Mouse (Mus musculus): ENCODE measurements at regions not wholly inside any gene's neighbourhood (a gene's known extent, or its start where the extent isn't known, plus 50 kb on each side); places are given as distances from the start of the nearest gene placed in this dataset.

GRCm38 (mm10) chr1:190048521-190049170 is 121.9 kb downstream of the Prox1 start:
- ATAC-seq (ENCODE audit: low FRiP score) (no peak), DNase-seq (ENCODE audit: low spot score) (no peak)
- Histone ChIP-seq H3K4me2 (ENCODE audit: low read depth, low read length, poor library complexity, severe bottlenecking) (no peak overlapping the region), H3K9ac (replicated peaks; ENCODE audit: low read length, poor library complexity, severe bottlenecking) (no peak overlapping the region), H3K4me1 (ENCODE audit: insufficient read depth, low read length) (no peaks in the 10 kb centered on the region), H3K36me3 (ENCODE audit: insufficient read depth, low read length) (no peaks in the 10 kb centered on the region), H3K9me3 (ENCODE audit: low read length) (0 out of 2 replicates have a peak, but pooled peaks cover 3% of the 10 kb centered on the region), H3K27me3 (ENCODE audit: insufficient read depth, low read length) (no peaks in the 10 kb centered on the region; the same call in 1 of the 2 replicates), H3K4me3 (ENCODE audit: low read depth, low read length) (no peak overlapping the region), H3K27ac (ENCODE audit: low read depth, low read length) (no peak overlapping the region)
- no peak for TF ChIP-seq CTCF (IDR thresholded peaks at IDR 0.05)
- WGBS = 68% methylated on average over 2 of the region's 2 CpGs

GRCm38 (mm10) chr1:190047201-190047600 is 123.3 kb downstream of the Prox1 start:
- H3K9ac ChIP-seq (replicated peaks; ENCODE audit: low read length, poor library complexity, severe bottlenecking) = no peak overlapping the region
- no peak overlapping the region for H3K4me2 ChIP-seq (ENCODE audit: low read depth, low read length, poor library complexity, severe bottlenecking)
- 61% methylated on average over 6 of the region's 6 CpGs for WGBS
- H3K27ac ChIP-seq (ENCODE audit: low read depth, low read length) = no peak overlapping the region
- DNase-seq (ENCODE audit: low spot score) (no peak), ATAC-seq (ENCODE audit: low FRiP score) (no peak)
- TF ChIP-seq CTCF (IDR thresholded peaks at IDR 0.05) = no peak
- H3K4me1 ChIP-seq (ENCODE audit: insufficient read depth, low read length) = no peaks in the 10 kb centered on the region
- 0 out of 2 replicates have a peak, but pooled peaks cover 3% of the 10 kb centered on the region for H3K9me3 ChIP-seq (ENCODE audit: low read length)
- no peaks in the 10 kb centered on the region for H3K36me3 ChIP-seq (ENCODE audit: insufficient read depth, low read length)
- H3K4me3 ChIP-seq (ENCODE audit: low read depth, low read length) = no peak overlapping the region
- H3K27me3 ChIP-seq (ENCODE audit: insufficient read depth, low read length) = no peaks in the 10 kb centered on the region; the same call in 1 of the 2 replicates

GRCm38 (mm10) chr1:190045797-190046196 is 123.6 kb upstream of the Smyd2 start:
- Histone ChIP-seq H3K9ac (replicated peaks; ENCODE audit: low read length, poor library complexity, severe bottlenecking) (no peak overlapping the region), H3K36me3 (ENCODE audit: insufficient read depth, low read length) (no peaks in the 10 kb centered on the region), H3K27ac (ENCODE audit: low read depth, low read length) (no peak overlapping the region), H3K27me3 (ENCODE audit: insufficient read depth, low read length) (no peaks in the 10 kb centered on the region; the same call in 1 of the 2 replicates), H3K9me3 (ENCODE audit: low read length) (0 out of 2 replicates have a peak, but pooled peaks cover 3% of the 10 kb centered on the region), H3K4me1 (ENCODE audit: insufficient read depth, low read length) (no peaks in the 10 kb centered on the region), H3K4me3 (ENCODE audit: low read depth, low read length) (no peak overlapping the region), H3K4me2 (ENCODE audit: low read depth, low read length, poor library complexity, severe bottlenecking) (no peak overlapping the region)
- peak; percentile 89 for TF ChIP-seq CTCF (IDR thresholded peaks at IDR 0.05)
- DNase-seq (ENCODE audit: low spot score) = peak; percentile 87
- 17% methylated on average over 1 of the region's 1 CpGs for WGBS
- no peak for ATAC-seq (ENCODE audit: low FRiP score)

DNA sequence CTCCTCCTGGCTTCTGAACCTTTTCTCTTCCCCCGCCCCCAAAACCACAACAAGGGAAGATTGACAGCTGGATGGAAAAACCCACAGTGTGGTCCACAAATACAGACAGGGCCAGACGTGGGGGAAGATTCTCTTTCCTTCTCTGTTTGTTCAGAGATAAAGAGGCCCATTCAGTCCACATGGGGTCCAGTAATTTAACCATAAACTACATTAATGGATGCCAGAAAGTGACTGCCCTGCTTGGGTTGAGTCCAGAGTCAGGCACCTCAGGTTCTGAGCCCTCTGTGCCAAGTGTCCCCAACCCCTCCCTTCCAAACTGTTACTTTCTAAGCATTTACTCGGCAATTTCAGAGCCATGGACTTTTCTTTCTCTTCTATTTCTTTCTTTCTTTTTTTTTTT is 121.9 kb upstream of the Smyd2 start:
- Histone ChIP-seq H3K27me3 (ENCODE audit: insufficient read depth, low read length) (no peaks in the 10 kb centered on the region; the same call in 1 of the 2 replicates), H3K4me3 (ENCODE audit: low read depth, low read length) (no peak overlapping the region), H3K4me1 (ENCODE audit: insufficient read depth, low read length) (no peaks in the 10 kb centered on the region), H3K4me2 (ENCODE audit: low read depth, low read length, poor library complexity, severe bottlenecking) (no peak overlapping the region), H3K27ac (ENCODE audit: low read depth, low read length) (no peak overlapping the region), H3K9ac (replicated peaks; ENCODE audit: low read length, poor library complexity, severe bottlenecking) (no peak overlapping the region), H3K36me3 (ENCODE audit: insufficient read depth, low read length) (no peaks in the 10 kb centered on the region), H3K9me3 (ENCODE audit: low read length) (no peaks in the 10 kb centered on the region)
- 59% methylated on average over 3 of the region's 3 CpGs for WGBS
- DNase-seq (ENCODE audit: low spot score) (peak; percentile 5), ATAC-seq (ENCODE audit: low FRiP score) (no peak)
- no peak for TF ChIP-seq CTCF (IDR thresholded peaks at IDR 0.05)

GRCm38 (mm10) chr1:190043156-190043555 is 121.0 kb upstream of the Smyd2 start:
- TF ChIP-seq CTCF (IDR thresholded peaks at IDR 0.05) = no peak
- Histone ChIP-seq H3K9me3 (ENCODE audit: low read length) (no peaks in the 10 kb centered on the region), H3K4me1 (ENCODE audit: insufficient read depth, low read length) (no peaks in the 10 kb centered on the region), H3K9ac (replicated peaks; ENCODE audit: low read length, poor library complexity, severe bottlenecking) (no peak overlapping the region), H3K4me3 (ENCODE audit: low read depth, low read length) (no peak overlapping the region), H3K4me2 (ENCODE audit: low read depth, low read length, poor library complexity, severe bottlenecking) (no peak overlapping the region), H3K36me3 (ENCODE audit: insufficient read depth, low read length) (no peaks in the 10 kb centered on the region), H3K27me3 (ENCODE audit: insufficient read depth, low read length) (no peaks in the 10 kb centered on the region; the same call in 1 of the 2 replicates), H3K27ac (ENCODE audit: low read depth, low read length) (no peak overlapping the region)
- 77% methylated on average over 10 of the region's 10 CpGs for WGBS
- ATAC-seq (ENCODE audit: low FRiP score) = no peak
- DNase-seq (ENCODE audit: low spot score) = no peak

GRCm38 (mm10) chr1:190042197-190042596 is 120.0 kb upstream of the Smyd2 start:
- ATAC-seq (ENCODE audit: low FRiP score) = no peak
- no peaks in the 10 kb centered on the region; the same call in 1 of the 2 replicates for H3K27me3 ChIP-seq (ENCODE audit: insufficient read depth, low read length)
- H3K9ac ChIP-seq (replicated peaks; ENCODE audit: low read length, poor library complexity, severe bottlenecking) = no peak overlapping the region
- H3K4me1 ChIP-seq (ENCODE audit: insufficient read depth, low read length) = no peaks in the 10 kb centered on the region
- no peaks in the 10 kb centered on the region for H3K9me3 ChIP-seq (ENCODE audit: low read length)
- no peak overlapping the region for H3K4me2 ChIP-seq (ENCODE audit: low read depth, low read length, poor library complexity, severe bottlenecking)
- no peaks in the 10 kb centered on the region for H3K36me3 ChIP-seq (ENCODE audit: insufficient read depth, low read length)
- no peak overlapping the region for H3K27ac ChIP-seq (ENCODE audit: low read depth, low read length)
- DNase-seq (ENCODE audit: low spot score) = no peak
- H3K4me3 ChIP-seq (ENCODE audit: low read depth, low read length) = no peak overlapping the region
- WGBS = 80% methylated on average over 4 of the region's 4 CpGs
- TF ChIP-seq CTCF (IDR thresholded peaks at IDR 0.05) = no peak

Data from midbrain, postnatal 0 days (tissue).